In the genomic region with DNA sequence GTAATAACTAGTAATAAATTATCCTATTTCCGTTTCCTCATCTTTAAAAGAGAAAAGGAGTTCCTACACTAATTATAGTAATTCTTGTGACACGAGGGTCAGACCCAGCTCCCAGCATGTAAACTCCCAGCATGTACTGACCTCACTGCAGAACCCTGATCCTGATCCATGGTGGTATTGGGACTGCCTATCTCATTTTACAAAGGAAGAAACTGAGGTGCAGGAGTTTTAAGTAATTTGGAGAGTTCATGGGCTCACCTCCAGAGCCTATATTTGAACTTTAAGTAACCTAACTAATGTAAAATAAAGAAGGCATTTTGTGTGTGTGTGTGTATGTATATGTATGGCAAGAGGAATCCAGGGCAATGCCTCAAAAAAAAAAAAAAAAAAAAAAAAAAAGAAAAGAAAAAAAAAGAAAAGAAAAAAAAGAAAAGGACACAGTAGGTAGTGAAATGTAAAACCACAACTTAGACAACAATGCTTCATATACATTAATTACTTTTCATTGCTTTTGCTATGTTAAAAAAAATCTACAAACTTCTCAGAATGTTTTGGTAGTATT, we compare ENCODE assay signal across 8 mouse cellular contexts. TPM values are rescaled to one million over a fixed set of nuclear protein-coding genes. Genes with fewer than 3 reads are reported as not detected.
DNase-seq lines count a peak whose midpoint lies in the region; ATAC-seq and TF ChIP-seq lines count a peak whose summit lies in the region.

No protein-coding gene starts in this region.

- H3K27ac ChIP-seq in forebrain, embryonic 12.5 days: peak overlapping the region; percentile 99
- peak overlapping the region; percentile 82 for H3K27ac ChIP-seq in liver, embryonic 14.5 days

- peak; percentile 49 for DNase-seq in 3T3-L1 (ENCODE audit: low read depth, low spot score)
- DNase-seq in liver, embryonic 14.5 days (ENCODE audit: low read depth in 3 of 3, low spot score in 3 of 3): no peak
- no peak for DNase-seq in retina, postnatal 1 day
- no peak for DNase-seq in cerebellum, adult 18-20 months
- no peak for DNase-seq in layer of hippocampus, postnatal 25 days (ENCODE audit: extremely low spot score in 1 of 2, low spot score in 1 of 2)

- no peak for TF ChIP-seq CTCF in liver, embryonic 14.5 days (IDR thresholded peaks at IDR 0.05; ENCODE audit: low read depth)

- 0% methylated on average over 2 of the region's 2 CpGs for WGBS in forebrain, embryonic 12.5 days
- WGBS in liver, embryonic 14.5 days (ENCODE audit: insufficient replicate concordance): 0% methylated on average over 2 of the region's 2 CpGs

- peaks cover 67% of the 10 kb centered on the region for H3K4me1 ChIP-seq in erythroblast, embryonic 14.5 days (ENCODE audit: control insufficient read depth)
- peaks cover 26% of the 10 kb centered on the region for H3K4me1 ChIP-seq in forebrain, embryonic 12.5 days
- H3K4me1 ChIP-seq in liver, embryonic 14.5 days (replicated peaks; ENCODE audit: control insufficient read depth in 2 of 2, insufficient read depth in 2 of 2, low read length in 1 of 2): peaks cover 22% of the 10 kb centered on the region in 2 experiments

- H3K4me3 ChIP-seq in erythroblast, embryonic 14.5 days (replicated peaks): peak overlapping the region; percentile 95
- peak overlapping the region; percentile 88 for H3K4me3 ChIP-seq in forebrain, embryonic 12.5 days (replicated peaks)
- H3K4me3 ChIP-seq in liver, embryonic 14.5 days (ENCODE audit: insufficient read depth in 1 of 2, low read depth in 2 of 2, low read length in 2 of 2): peak overlapping the region; percentile 75 to 91

- ATAC-seq in erythroblast, adult 5-6 weeks (replicated peaks; ENCODE audit: low FRiP score, poor library complexity, severe bottlenecking): no peak
- 0 out of 2 replicates have a peak, but pooled peaks have one; percentile 6 for ATAC-seq in forebrain, embryonic 12.5 days (ENCODE audit: low FRiP score)
- ATAC-seq in liver, embryonic 14.5 days (ENCODE audit: insufficient read depth): no peak

- H3K9me3 ChIP-seq in erythroblast, embryonic 14.5 days (ENCODE audit: control insufficient read depth, low read length): no peaks in the 10 kb centered on the region
- H3K9me3 ChIP-seq in forebrain, embryonic 12.5 days: no peaks in the 10 kb centered on the region
- no peaks in the 10 kb centered on the region for H3K9me3 ChIP-seq in liver, embryonic 14.5 days (ENCODE audit: control insufficient read depth, low read length)

- no peaks in the 10 kb centered on the region for H3K27me3 ChIP-seq in erythroblast, embryonic 14.5 days (ENCODE audit: control insufficient read depth)
- H3K27me3 ChIP-seq in forebrain, embryonic 12.5 days: no peaks in the 10 kb centered on the region
- no peaks in the 10 kb centered on the region for H3K27me3 ChIP-seq in liver, embryonic 14.5 days (ENCODE audit: control insufficient read depth, insufficient read depth, low read length)

- H3K9ac ChIP-seq in forebrain, embryonic 12.5 days: peak overlapping the region; percentile 98
- H3K9ac ChIP-seq in liver, embryonic 14.5 days (replicated peaks): peak overlapping the region; percentile 94

- no peaks in the 10 kb centered on the region; the same call in 1 of the 2 replicates for H3K36me3 ChIP-seq in erythroblast, embryonic 14.5 days (ENCODE audit: control insufficient read depth)
- no peaks in the 10 kb centered on the region for H3K36me3 ChIP-seq in forebrain, embryonic 12.5 days (replicated peaks)
- no peaks in the 10 kb centered on the region for H3K36me3 ChIP-seq in liver, embryonic 14.5 days (replicated peaks; ENCODE audit: control insufficient read depth, insufficient read depth, low read depth)

- TF ChIP-seq EP300 in liver, embryonic 14.5 days (IDR thresholded peaks at IDR 0.05; ENCODE audit: low read depth): no peak

- H3K4me2 ChIP-seq in forebrain, embryonic 12.5 days: peak overlapping the region; percentile 68
- peak overlapping the region; percentile 71 for H3K4me2 ChIP-seq in liver, embryonic 14.5 days (ENCODE audit: low read depth)

RNA-seq across cellular contexts. Expression of a gene that starts 1.1 kb away (rescaled TPM):
- 0.95 and 1.3 TPM in 2 replicates for polyA plus RNA-seq in erythroblast, embryonic 14.5 days (2012)
- total RNA-seq in erythroblast, adult 5-6 weeks (2015; ENCODE audit: low replicate concordance): 33.8 and 37.6 TPM in 2 replicates
- 51.9 and 56.3 TPM in 2 replicates for total RNA-seq in erythroblast, adult 5-6 weeks (2017; ENCODE audit: low replicate concordance)
- polyA plus RNA-seq in forebrain, embryonic 12.5 days (2016; fragmentation: Nextera tagmentation; extraction: Ambion mirVana): 128 and 140 TPM in 2 replicates
- polyA plus RNA-seq in liver, embryonic 14.5 days (2012; rRNA removed): 28.8 and 42.4 TPM in 2 replicates
- 74.1 and 83.9 TPM in 2 replicates for polyA plus RNA-seq in liver, embryonic 14.5 days (2014; fragmentation: Nextera tagmentation; extraction: Ambion mirVana)
- 10 to 100 TPM; 49.0 to 51.7 TPM for total RNA-seq in layer of hippocampus, postnatal 25 days (2021)

Comparison
In these comparisons a context has a peak if more than half of its experiments do, and no peak if none do; other contexts are left out.
1. RNA of a gene that starts 1.1 kb away (polyA plus RNA-seq): 128 to 140 TPM in forebrain, embryonic 12.5 days and 28.8 to 83.9 TPM in liver, embryonic 14.5 days; 0.95 to 1.3 TPM in erythroblast, embryonic 14.5 days; every median in the first group is over 10 times any median in the second.
2. Peak in every context shown above with its lines, with median percentiles within 50 percentile points of each other: H3K4me3 ChIP-seq.